Mouse (Mus musculus) naive thymus-derived CD4-positive, alpha-beta T cell, adult 2 months (primary cell): ENCODE data around the gene Pgap2.
"Not testable (repeated sequence)": the region's sequence is repeated elsewhere in the genome, so short reads cannot be mapped to it uniquely, and the experiment has no call there.

Experiments
- DNase-seq: peaks from one replicate; pipeline ENCODE4 v3.0.0-alpha.2; 2011; ENCODE audit warnings: low read depth

The Pgap2 gene

GRCm38 (mm10) chr7:102239591-102239990, 29.6 kb downstream of the Pgap2 start:
- no peak for DNase-seq

GRCm38 (mm10) chr7:102242371-102242770, 32.4 kb downstream of the Pgap2 start:
- DNase-seq: no peak

GRCm38 (mm10) chr7:102242917-102243316, 32.9 kb downstream of the Pgap2 start:
- no peak for DNase-seq

- DNase-seq: no peak
Observed at GRCm38 (mm10) chr7:102243870-102244269, 33.9 kb downstream of the Pgap2 start.

- DNase-seq: no peak
Observed at GRCm38 (mm10) chr7:102244782-102245535, 35.0 kb downstream of the Pgap2 start.

GRCm38 (mm10) chr7:102245775-102246174, 35.8 kb downstream of the Pgap2 start:
- peak; percentile 47 for DNase-seq

GRCm38 (mm10) chr7:102246265-102246664, 36.3 kb downstream of the Pgap2 start:
- DNase-seq: no peak

GRCm38 (mm10) chr7:102246956-102247797, 37.2 kb downstream of the Pgap2 start:
- DNase-seq: no peak

- peak; percentile 63 for DNase-seq
Observed at GRCm38 (mm10) chr7:102248691-102249404, 38.8 kb downstream of the Pgap2 start.

GRCm38 (mm10) chr7:102249531-102249895, 39.5 kb downstream of the Pgap2 start:
- DNase-seq: peak; percentile 81

GRCm38 (mm10) chr7:102249896-102250630, 40.1 kb downstream of the Pgap2 start:
- DNase-seq: peak; percentile 92

GRCm38 (mm10) chr7:102250631-102251214, 40.7 kb downstream of the Pgap2 start:
- no peak for DNase-seq

GRCm38 (mm10) chr7:102253631-102254030, 43.6 kb downstream of the Pgap2 start:
- DNase-seq: no peak

GRCm38 (mm10) chr7:102255954-102256353, 45.9 kb downstream of the Pgap2 start, which contains the start of gene Rhog:
Gene Rhog (minus strand): TSS chr7:102256054.
- DNase-seq: no peak

GRCm38 (mm10) chr7:102256636-102257035, 46.6 kb downstream of the Pgap2 start:
- no peak for DNase-seq

GRCm38 (mm10) chr7:102258189-102258588, 48.2 kb downstream of the Pgap2 start:
- DNase-seq: peak; percentile 91

GRCm38 (mm10) chr7:102258753-102259152, 48.7 kb downstream of the Pgap2 start:
- no peak for DNase-seq

- DNase-seq: no peak
Observed at GRCm38 (mm10) chr7:102259716-102260479, 49.9 kb downstream of the Pgap2 start.

GRCm38 (mm10) chr7:102260518-102260917, 50.5 kb downstream of the Pgap2 start:
- DNase-seq: no peak

GRCm38 (mm10) chr7:102263020-102263419, 53.0 kb downstream of the Pgap2 start:
- DNase-seq: no peak

- DNase-seq: not testable (repeated sequence)
Observed at GRCm38 (mm10) chr7:102266021-102266400, 56.0 kb downstream of the Pgap2 start.
